Mouse (Mus musculus): ENCODE measurements at regions not wholly inside any gene's neighbourhood (a gene's known extent, or its start where the extent isn't known, plus 50 kb on each side); places are given as distances from the start of the nearest gene placed in this dataset.

DNA sequence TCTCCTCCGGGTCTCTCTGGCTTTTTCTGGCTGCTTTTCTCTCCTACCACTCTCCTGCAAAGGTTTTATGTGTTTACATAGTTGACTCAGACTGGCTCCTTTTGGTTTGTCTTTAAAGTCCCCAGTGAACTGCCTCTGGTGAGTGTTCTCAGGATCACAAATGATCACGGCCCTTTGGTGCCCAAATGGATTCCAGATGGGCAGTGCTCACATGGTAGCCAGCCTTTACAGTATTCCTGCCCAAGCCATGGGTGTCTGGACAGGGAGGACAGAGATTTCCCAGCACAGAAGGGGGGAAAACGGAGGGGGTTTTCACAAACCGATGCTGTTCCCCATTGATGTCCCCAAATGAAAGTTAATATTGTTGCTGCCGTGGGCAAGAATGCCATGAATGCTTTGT, 70.4 kb upstream of the Msx2 start:
- WGBS: 69% methylated on average over 5 of the region's 5 CpGs
- intact Hi-C loops (cut with DNase I): no loop called here
- no peak overlapping the region for H3K27ac ChIP-seq

DNA sequence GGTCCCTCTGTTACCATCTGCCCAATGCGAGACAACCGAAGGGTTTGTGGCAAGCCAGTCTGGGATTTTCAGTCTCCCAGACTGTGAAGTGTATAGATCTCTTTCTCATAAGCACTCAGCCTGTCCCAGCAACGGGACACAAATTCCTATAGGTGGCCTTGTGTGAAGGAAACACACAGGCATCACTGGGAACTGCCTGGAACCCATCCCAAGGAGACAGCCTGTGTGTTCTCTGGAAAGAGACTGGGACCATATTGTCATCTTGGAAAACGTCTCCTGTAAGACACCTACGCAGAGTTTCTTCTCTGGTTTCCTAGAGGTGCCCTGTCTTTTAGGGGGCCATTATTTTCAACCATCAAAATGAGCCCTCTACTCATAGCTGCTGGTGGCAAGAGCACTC, 66.9 kb upstream of the Msx2 start:
- WGBS: 83% methylated on average over 5 of the region's 5 CpGs
- Histone ChIP-seq H3K4me3 (no peak overlapping the region), H3K27me3 (ENCODE audit: control insufficient read depth, insufficient read depth, low read length) (no peaks in the 10 kb centered on the region), H3K27ac (no peak overlapping the region), H3K79me2 (replicated peaks; ENCODE audit: control insufficient read depth, insufficient read depth, low read length) (no peaks in the 10 kb centered on the region), H3K36me3 (ENCODE audit: control insufficient read depth, insufficient read depth, low read length) (no peaks in the 10 kb centered on the region), H3K9ac (ENCODE audit: low read depth, low read length) (no peak overlapping the region), H3K4me1 (ENCODE audit: control insufficient read depth, insufficient read depth, low read length) (no peaks in the 10 kb centered on the region)
- DNase-seq: no peak
- intact Hi-C loops (cut with DNase I): no loop called here
- TF ChIP-seq EP300 (IDR thresholded peaks at IDR 0.05; ENCODE audit: insufficient read depth, low read depth, low read length) (no peak), POLR2A (IDR thresholded peaks at IDR 0.05; ENCODE audit: insufficient read depth, low read depth, low read length) (no peak), CTCF (IDR thresholded peaks at IDR 0.05) (no peak)

More for the DNA sequence above, 70.4 kb upstream of the Msx2 start:
- no peak for DNase-seq
- no peak for TF ChIP-seq POLR2A (IDR thresholded peaks at IDR 0.05; ENCODE audit: insufficient read depth, low read depth, low read length)
- TF ChIP-seq EP300 (IDR thresholded peaks at IDR 0.05; ENCODE audit: insufficient read depth, low read depth, low read length): no peak
- TF ChIP-seq CTCF (IDR thresholded peaks at IDR 0.05): no peak
- Histone ChIP-seq H3K27me3 (ENCODE audit: control insufficient read depth, insufficient read depth, low read length) (no peaks in the 10 kb centered on the region), H3K79me2 (replicated peaks; ENCODE audit: control insufficient read depth, insufficient read depth, low read length) (no peaks in the 10 kb centered on the region), H3K4me3 (no peak overlapping the region), H3K4me1 (ENCODE audit: control insufficient read depth, insufficient read depth, low read length) (no peaks in the 10 kb centered on the region), H3K9ac (ENCODE audit: low read depth, low read length) (no peak overlapping the region), H3K36me3 (ENCODE audit: control insufficient read depth, insufficient read depth, low read length) (no peaks in the 10 kb centered on the region)

DNA sequence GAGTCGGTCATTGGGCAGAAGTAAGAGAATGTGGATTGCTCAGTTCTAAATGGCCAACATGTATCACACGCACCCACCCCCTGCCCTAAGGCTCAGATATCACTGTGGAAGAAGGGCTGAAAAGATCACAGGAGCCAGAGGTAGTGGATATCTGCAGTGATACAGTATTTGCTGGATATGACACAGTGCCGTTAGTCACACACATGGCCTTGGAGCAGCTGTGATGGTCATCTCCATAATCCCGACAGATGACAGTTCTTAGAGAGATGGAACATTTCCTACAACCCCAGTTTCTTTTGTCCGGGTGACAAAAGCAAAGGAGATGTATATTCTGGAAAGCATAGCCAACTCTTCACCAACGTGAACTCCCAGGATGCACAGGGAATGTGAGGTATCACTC, 65.1 kb upstream of the Msx2 start:
- Histone ChIP-seq H3K79me2 (replicated peaks; ENCODE audit: control insufficient read depth, insufficient read depth, low read length) (no peaks in the 10 kb centered on the region), H3K4me1 (ENCODE audit: control insufficient read depth, insufficient read depth, low read length) (no peaks in the 10 kb centered on the region), H3K4me3 (no peak overlapping the region), H3K27me3 (ENCODE audit: control insufficient read depth, insufficient read depth, low read length) (no peaks in the 10 kb centered on the region), H3K27ac (no peak overlapping the region), H3K36me3 (ENCODE audit: control insufficient read depth, insufficient read depth, low read length) (no peaks in the 10 kb centered on the region), H3K9ac (ENCODE audit: low read depth, low read length) (no peak overlapping the region)
- DNase-seq: no peak
- intact Hi-C loops (cut with DNase I): no loop called here
- TF ChIP-seq CTCF (IDR thresholded peaks at IDR 0.05): no peak
- 83% methylated on average over 6 of the region's 6 CpGs for WGBS

DNA sequence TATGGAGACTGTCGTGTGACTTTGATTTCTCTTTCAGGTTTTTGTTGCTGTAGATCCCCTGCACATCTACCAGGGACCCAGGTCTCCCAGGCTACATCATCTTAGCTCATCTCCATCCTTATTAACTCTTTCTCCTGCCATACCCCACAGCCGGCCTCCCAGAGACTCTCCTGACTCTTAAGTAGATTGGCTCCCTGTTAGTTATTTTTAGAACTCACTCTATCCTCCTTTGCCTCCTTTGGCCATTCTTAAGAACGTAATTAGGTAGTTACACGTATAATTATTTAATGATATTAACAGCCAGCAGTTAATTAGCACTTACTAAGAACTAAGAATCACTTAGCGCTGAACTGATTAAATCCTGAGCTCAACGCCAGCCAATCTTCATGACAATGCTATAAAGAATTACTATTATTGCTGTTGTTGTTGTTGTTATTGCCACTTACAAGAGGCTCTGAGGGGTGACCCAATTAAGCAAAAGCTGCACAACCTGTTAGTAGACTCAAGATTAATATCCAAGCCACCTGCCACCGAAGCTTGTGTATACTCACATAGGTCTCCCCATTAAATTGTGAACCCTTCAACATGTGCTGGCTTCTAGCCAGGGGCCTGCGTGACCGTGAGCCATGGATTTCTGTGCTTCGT, 63.0 kb upstream of the Msx2 start:
- no peak overlapping the region for H3K4me3 ChIP-seq
- H3K79me2 ChIP-seq (replicated peaks; ENCODE audit: control insufficient read depth, insufficient read depth, low read length): no peaks in the 10 kb centered on the region
- intact Hi-C loops (cut with DNase I): no loop called here
- H3K4me1 ChIP-seq (ENCODE audit: control insufficient read depth, insufficient read depth, low read length): no peaks in the 10 kb centered on the region
- no peaks in the 10 kb centered on the region for H3K36me3 ChIP-seq (ENCODE audit: control insufficient read depth, insufficient read depth, low read length)
- H3K9ac ChIP-seq (ENCODE audit: low read depth, low read length): no peak overlapping the region
- DNase-seq: no peak
- no peak overlapping the region for H3K27ac ChIP-seq
- no peaks in the 10 kb centered on the region for H3K27me3 ChIP-seq (ENCODE audit: control insufficient read depth, insufficient read depth, low read length)
- WGBS: 80% methylated on average over 10 of the region's 10 CpGs
- TF ChIP-seq POLR2A (IDR thresholded peaks at IDR 0.05; ENCODE audit: insufficient read depth, low read depth, low read length) (no peak), EP300 (IDR thresholded peaks at IDR 0.05; ENCODE audit: insufficient read depth, low read depth, low read length) (no peak), CTCF (IDR thresholded peaks at IDR 0.05) (no peak)

DNA sequence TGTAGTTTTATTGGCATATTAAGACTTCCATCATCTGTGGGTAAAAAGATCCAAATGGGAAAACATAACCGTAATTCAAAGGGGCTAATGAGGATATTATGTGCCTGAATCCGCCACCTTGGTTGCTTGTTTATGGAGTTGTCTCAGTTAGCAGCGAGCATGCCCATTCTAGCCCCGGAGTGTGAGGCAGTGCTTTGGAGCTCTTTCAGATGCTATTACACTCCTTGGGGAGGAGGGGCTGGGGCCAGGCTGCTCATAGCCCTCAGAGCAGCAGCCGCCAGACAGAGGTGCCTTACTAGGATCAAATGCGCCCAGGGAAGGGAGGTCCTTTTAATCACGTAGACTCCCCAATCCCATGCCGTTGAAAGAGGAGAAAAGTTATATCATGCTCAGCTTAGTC, 60.9 kb upstream of the Msx2 start:
- no peaks in the 10 kb centered on the region for H3K36me3 ChIP-seq (ENCODE audit: control insufficient read depth, insufficient read depth, low read length)
- DNase-seq: no peak
- TF ChIP-seq EP300 (IDR thresholded peaks at IDR 0.05; ENCODE audit: insufficient read depth, low read depth, low read length) (no peak), POLR2A (IDR thresholded peaks at IDR 0.05; ENCODE audit: insufficient read depth, low read depth, low read length) (no peak), CTCF (IDR thresholded peaks at IDR 0.05) (no peak)
- no peaks in the 10 kb centered on the region for H3K79me2 ChIP-seq (replicated peaks; ENCODE audit: control insufficient read depth, insufficient read depth, low read length)
- intact Hi-C loops (cut with DNase I): no loop called here
- no peak overlapping the region for H3K27ac ChIP-seq
- H3K4me1 ChIP-seq (ENCODE audit: control insufficient read depth, insufficient read depth, low read length): no peaks in the 10 kb centered on the region
- 52% methylated on average over 8 of the region's 8 CpGs for WGBS
- no peaks in the 10 kb centered on the region for H3K27me3 ChIP-seq (ENCODE audit: control insufficient read depth, insufficient read depth, low read length)
- no peak overlapping the region for H3K9ac ChIP-seq (ENCODE audit: low read depth, low read length)
- no peak overlapping the region for H3K4me3 ChIP-seq

DNA sequence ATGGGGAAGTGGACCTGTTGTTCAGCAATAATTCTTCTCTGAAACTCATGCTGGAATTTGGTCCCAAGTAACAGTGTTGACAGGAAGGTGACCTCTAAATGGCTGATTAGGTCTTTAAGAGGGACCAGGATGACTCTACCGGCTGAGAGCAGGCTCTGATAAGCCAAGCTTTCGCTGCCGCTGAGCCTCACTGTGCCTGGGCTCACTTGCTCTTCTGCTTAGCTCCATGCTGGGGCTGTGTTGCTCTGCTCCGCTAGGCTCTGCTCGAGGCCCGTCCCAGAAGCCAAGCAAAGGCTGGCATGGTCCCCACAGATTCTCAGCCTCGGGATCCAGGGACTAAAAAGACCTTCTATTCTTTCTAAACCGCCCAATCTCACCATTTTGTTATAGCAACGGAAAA, 54.0 kb upstream of the Msx2 start:
- H3K9ac ChIP-seq (ENCODE audit: low read depth, low read length): no peak overlapping the region
- H3K4me3 ChIP-seq: no peak overlapping the region
- H3K79me2 ChIP-seq (replicated peaks; ENCODE audit: control insufficient read depth, insufficient read depth, low read length): no peaks in the 10 kb centered on the region
- intact Hi-C loops (cut with DNase I): no loop called here
- no peaks in the 10 kb centered on the region for H3K36me3 ChIP-seq (ENCODE audit: control insufficient read depth, insufficient read depth, low read length)
- WGBS: 49% methylated on average over 9 of the region's 9 CpGs
- no peak overlapping the region for H3K27ac ChIP-seq
- no peak for DNase-seq
- no peaks in the 10 kb centered on the region for H3K4me1 ChIP-seq (ENCODE audit: control insufficient read depth, insufficient read depth, low read length)
- TF ChIP-seq CTCF (IDR thresholded peaks at IDR 0.05): no peak
- H3K27me3 ChIP-seq (ENCODE audit: control insufficient read depth, insufficient read depth, low read length): no peaks in the 10 kb centered on the region

Measured in heart, adult 2 months (tissue).